Mouse (Mus musculus) spleen, adult 2 months (tissue): Measurements from ENCODE around the gene Stard10. TPM values are rescaled to one million over a fixed set of nuclear protein-coding genes. Genes with fewer than 3 reads are reported as not detected.

Experiments
- DNase-seq, 2 experiments: peaks; one replicate each; pipeline versions ENCODE4 v3.0.0 to v3.0.0-alpha.2; 2012 to 2021; ENCODE audit warnings: low spot score in 2 of 2, low read depth in 1 of 2
- H3K27ac ChIP-seq: fragments of 200-500 bp; 2 replicates; pipeline ENCODE4 v1.5.1; 2012; ENCODE audit warnings: low read length, inconsistent platforms; ENCODE audit not compliant: insufficient read depth
- H3K27me3 ChIP-seq: fragments of 200-500 bp; 2 replicates; pipeline ENCODE4 v1.6.1; 2012; ENCODE audit warnings: mild to moderate bottlenecking, moderate library complexity, low read length, inconsistent platforms; ENCODE audit not compliant: control insufficient read depth, insufficient read depth
- H3K36me3 ChIP-seq: fragments of 200-500 bp; 2 replicates; pipeline ENCODE4 v1.6.1; 2012; ENCODE audit warnings: mild to moderate bottlenecking, low read length, inconsistent platforms; ENCODE audit not compliant: control insufficient read depth, insufficient read depth
- H3K4me1 ChIP-seq: fragments of 200-500 bp; 2 replicates; pipeline ENCODE4 v1.6.1; 2011; ENCODE audit warnings: inconsistent platforms; ENCODE audit not compliant: control insufficient read depth, insufficient read depth, insufficient read length
- H3K4me3 ChIP-seq: fragments of 200-500 bp; 2 replicates; pipeline ENCODE4 v1.5.1; 2011; ENCODE audit warnings: mild to moderate bottlenecking, inconsistent platforms; ENCODE audit not compliant: insufficient read depth, insufficient read length; ENCODE audit errors: extremely low read depth
- CTCF ChIP-seq: fragments of 200-500 bp; IDR thresholded peaks from 2 replicates; pipeline ENCODE4 v1.5.1; 2011; ENCODE audit warnings: mild to moderate bottlenecking, inconsistent platforms; ENCODE audit not compliant: insufficient read depth, insufficient read length, insufficient replicate concordance; ENCODE audit errors: extremely low read depth
- POLR2A ChIP-seq: fragments of 200-500 bp; IDR thresholded peaks from 2 replicates; pipeline ENCODE4 v1.6.1; 2011; ENCODE audit warnings: low read depth, low read length, inconsistent platforms
- WGBS: fragments of 180-500 bp; shearing (Covaris S2); methylation state at CpG from one replicate; pipeline ENCODE4 v1.1.7; 2018; 5-methylcytosine and 5-hydroxymethylcytosine counted together
- polyA plus RNA-seq: library from polyadenylated mRNA; depleted of rRNA; stranded (reverse); fragments of >200 nt; gene quantifications from 2 replicates; pipeline ENCODE4 v1.2.3, GENCODE M21; 2012; rRNA removed

Gene Stard10
- 29.3 and 42.0 TPM in 2 replicates for polyA plus RNA-seq

GRCm38 (mm10) chr7:101317014-101317413, at the start of gene Stard10:
Gene Stard10 (plus strand): TSS chr7:101317086.
- Histone ChIP-seq H3K27ac (peak within 1 kb of the TSS; percentile 51), H3K36me3 (no peaks in the 10 kb centered on the region)
- 80% methylated on average over 3 of the region's 3 CpGs for WGBS

DNA sequence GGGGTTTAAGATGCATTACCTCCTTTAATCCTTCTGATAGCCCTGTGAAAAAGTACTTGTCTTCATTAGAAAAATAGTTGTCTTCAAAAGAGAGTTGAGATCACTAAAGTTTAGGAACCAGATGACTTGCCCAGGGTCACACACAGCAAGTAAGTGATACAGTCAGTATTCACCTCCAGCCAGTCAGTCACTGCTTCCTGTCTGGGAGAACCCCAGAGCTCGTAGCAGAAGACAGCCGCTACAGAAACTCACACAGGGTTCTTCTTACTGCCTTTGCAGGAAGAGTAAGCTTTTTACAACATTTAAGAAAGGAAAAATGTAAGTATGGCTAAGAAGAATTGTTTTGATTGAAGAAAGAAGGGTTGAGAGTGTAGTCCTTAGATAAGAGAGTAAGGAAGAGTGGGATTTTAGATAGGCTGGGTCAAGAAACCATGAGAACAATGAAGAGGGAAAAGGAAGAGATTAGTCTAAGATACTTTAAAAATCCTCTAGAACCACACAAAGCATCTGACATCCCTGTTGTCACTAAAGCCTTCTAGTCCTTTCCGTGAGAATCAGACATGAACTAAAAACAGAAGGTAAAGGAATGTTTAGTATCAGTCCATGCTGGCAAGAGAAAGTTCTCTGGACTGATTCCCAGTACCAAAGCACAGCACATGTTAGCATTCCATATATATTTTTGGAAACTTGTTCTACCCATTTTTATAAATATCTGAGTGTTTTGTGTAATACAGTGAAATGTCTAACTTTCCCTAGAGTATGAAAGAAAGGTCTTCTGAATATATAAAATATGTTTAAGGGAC, 49.2 kb upstream of the Stard10 start:
- H3K27ac ChIP-seq, result no peak overlapping the region
- 60% methylated on average over 3 of the region's 3 CpGs for WGBS
- TF ChIP-seq POLR2A, result no peak
- no peak for TF ChIP-seq CTCF

More at GRCm38 (mm10) chr7:101317014-101317413, at the start of gene Stard10:
- Histone ChIP-seq H3K4me3 (no peak within 1 kb of the TSS), H3K27me3 (peaks cover 3% of the 10 kb centered on the region; the same call in 1 of the 2 replicates), H3K4me1 (peaks cover 14% of the 10 kb centered on the region; the same call in 1 of the 2 replicates)
- TF ChIP-seq CTCF, result no peak
- no peak for TF ChIP-seq POLR2A
- DNase-seq, result no peak

GRCm38 (mm10) chr7:101271602-101272001, 45.3 kb upstream of the Stard10 start:
- 85% methylated on average over 1 of the region's 1 CpGs for WGBS
- Histone ChIP-seq H3K36me3 (peaks cover 21% of the 10 kb centered on the region), H3K27ac (no peak overlapping the region), H3K27me3 (no peaks in the 10 kb centered on the region), H3K4me3 (no peak overlapping the region), H3K4me1 (no peaks in the 10 kb centered on the region)
- TF ChIP-seq CTCF (no peak), POLR2A (no peak)
- no peak for DNase-seq

More for the DNA sequence above, 49.2 kb upstream of the Stard10 start:
- Histone ChIP-seq H3K36me3 (peaks cover 15% of the 10 kb centered on the region), H3K27me3 (no peaks in the 10 kb centered on the region), H3K4me3 (no peak overlapping the region), H3K4me1 (no peaks in the 10 kb centered on the region)
- no peak for DNase-seq

- no peak for DNase-seq
- no peak for TF ChIP-seq CTCF
- TF ChIP-seq POLR2A, result no peak
- Histone ChIP-seq H3K4me1 (no peaks in the 10 kb centered on the region), H3K27me3 (no peaks in the 10 kb centered on the region), H3K4me3 (no peak overlapping the region), H3K36me3 (peaks cover 27% of the 10 kb centered on the region), H3K27ac (no peak overlapping the region)
- 88% methylated on average over 8 of the region's 8 CpGs for WGBS
Measured at GRCm38 (mm10) chr7:101272466-101273160, 44.3 kb upstream of the Stard10 start.

GRCm38 (mm10) chr7:101282721-101283120, 34.2 kb upstream of the Stard10 start:
- TF ChIP-seq CTCF, result no peak
- TF ChIP-seq POLR2A, result no peak
- 91% methylated on average over 3 of the region's 3 CpGs for WGBS
- H3K36me3 ChIP-seq, result peaks cover 36% of the 10 kb centered on the region
- H3K4me1 ChIP-seq, result no peaks in the 10 kb centered on the region
- no peaks in the 10 kb centered on the region for H3K27me3 ChIP-seq
- H3K4me3 ChIP-seq, result no peak overlapping the region
- no peak for DNase-seq
- H3K27ac ChIP-seq, result no peak overlapping the region

DNA sequence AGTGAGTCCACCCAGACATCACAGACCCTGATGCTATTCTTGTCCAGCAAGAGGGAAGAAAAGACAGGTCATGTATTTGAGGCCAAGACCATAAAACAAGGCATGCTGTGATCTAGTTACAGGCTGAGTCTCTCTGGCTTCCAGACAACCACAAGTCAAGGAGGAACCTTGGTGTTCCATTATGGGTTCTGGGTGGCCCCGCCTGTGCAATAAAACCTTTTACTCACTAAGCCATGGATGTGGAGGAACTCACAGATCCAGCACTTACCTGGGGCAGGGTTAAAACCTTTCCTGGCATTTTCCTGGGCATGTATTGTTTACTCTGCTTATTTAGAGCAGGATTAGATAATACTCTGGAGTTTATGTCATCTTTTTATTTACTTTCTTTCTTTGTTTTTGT, 32.4 kb upstream of the Stard10 start:
- no peaks in the 10 kb centered on the region for H3K4me1 ChIP-seq
- H3K4me3 ChIP-seq, result no peak overlapping the region
- H3K27me3 ChIP-seq, result no peaks in the 10 kb centered on the region
- no peak overlapping the region for H3K27ac ChIP-seq
- peaks cover 31% of the 10 kb centered on the region for H3K36me3 ChIP-seq
- no peak for DNase-seq
- TF ChIP-seq CTCF (no peak), POLR2A (no peak)
- 89% methylated on average over 1 of the region's 1 CpGs for WGBS

DNA sequence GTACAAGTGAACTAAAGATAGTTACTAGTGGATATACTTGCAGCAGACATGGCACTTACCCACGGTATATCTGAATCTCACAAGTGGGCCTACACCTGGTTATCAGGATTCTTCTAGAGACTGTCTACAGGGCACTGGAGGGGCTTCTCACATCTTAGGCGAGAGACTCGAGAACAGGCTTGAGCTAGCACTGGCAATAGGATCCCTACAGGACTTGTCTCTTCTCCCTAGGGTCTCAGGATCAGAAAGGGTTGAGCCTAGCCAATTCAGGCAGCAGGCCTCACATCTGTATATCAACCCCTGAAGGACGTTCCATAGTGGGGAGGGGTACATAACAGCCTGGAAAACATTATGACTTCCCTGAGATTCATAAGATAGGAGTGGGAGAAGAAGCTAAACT, 30.0 kb upstream of the Stard10 start:
- no peaks in the 10 kb centered on the region for H3K27me3 ChIP-seq
- H3K27ac ChIP-seq, result no peak overlapping the region
- TF ChIP-seq CTCF (no peak), POLR2A (no peak)
- 89% methylated on average over 4 of the region's 4 CpGs for WGBS
- no peak for DNase-seq
- no peak overlapping the region for H3K4me3 ChIP-seq
- no peaks in the 10 kb centered on the region for H3K4me1 ChIP-seq
- H3K36me3 ChIP-seq, result peaks cover 47% of the 10 kb centered on the region
